Mouse (Mus musculus): ENCODE results near the gene Hpcal1. TPM values are rescaled to one million over a fixed set of nuclear protein-coding genes. Genes with fewer than 3 reads are reported as not detected.

The Hpcal1 gene
- polyA plus RNA-seq, 1 experiment = not detected

GRCm38 (mm10) chr12:17727676-17728339, 37.2 kb downstream of the Hpcal1 start:
- H3K27ac ChIP-seq (ENCODE audit: insufficient read depth, low read depth, low read length) = no peak overlapping the region
- no peak for TF ChIP-seq CTCF (IDR thresholded peaks at IDR 0.05; ENCODE audit: insufficient read depth, low read depth, low read length)
- TF ChIP-seq POLR2A (IDR thresholded peaks at IDR 0.05; ENCODE audit: insufficient read depth, low read depth, low read length) = no peak
- H3K4me3 ChIP-seq (ENCODE audit: insufficient read depth, low read depth, low read length) = no peak overlapping the region
- whole genome bisulfite sequencing = 77% methylated on average over 13 of the region's 13 CpGs
- no peaks in the 10 kb centered on the region for H3K4me1 ChIP-seq (ENCODE audit: control insufficient read depth, insufficient read depth, low read length)

DNA sequence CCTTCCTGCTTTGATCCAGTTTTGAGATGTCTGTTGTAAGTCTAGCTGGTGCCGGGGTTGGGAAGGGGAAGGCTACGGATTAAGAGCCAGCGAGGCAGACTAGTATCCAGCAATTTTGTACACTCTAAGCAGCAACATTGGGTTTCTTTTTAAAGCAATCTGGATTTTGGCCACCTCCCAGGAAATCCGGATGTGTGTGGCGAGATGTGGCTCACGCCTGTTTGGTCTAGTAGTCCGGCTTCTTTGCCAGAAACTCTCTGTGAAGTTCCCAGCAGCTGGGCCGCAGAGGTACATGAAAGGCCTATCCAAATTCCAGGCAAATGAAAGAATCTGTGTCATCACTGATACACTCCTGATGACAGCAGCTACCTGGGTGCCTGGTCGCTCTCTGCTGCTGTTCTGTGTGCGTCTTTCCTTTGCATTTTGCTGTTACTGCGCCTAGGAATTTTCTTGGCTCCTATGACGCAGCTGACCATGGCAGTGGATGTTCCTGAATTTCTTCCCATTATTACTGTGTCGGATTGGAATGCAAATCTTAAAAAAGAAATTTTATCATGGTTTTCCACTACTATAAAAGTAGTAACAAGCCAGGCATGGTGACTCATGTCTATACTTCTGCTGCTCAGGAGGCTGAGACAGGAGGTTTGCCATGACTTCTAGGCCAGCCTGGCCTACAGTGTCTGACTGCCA, 38.7 kb downstream of the Hpcal1 start:
- TF ChIP-seq POLR2A (IDR thresholded peaks at IDR 0.05; ENCODE audit: insufficient read depth, low read depth, low read length) (no peak), CTCF (IDR thresholded peaks at IDR 0.05; ENCODE audit: insufficient read depth, low read depth, low read length) (no peak)
- WGBS = 73% methylated on average over 13 of the region's 13 CpGs
- Histone ChIP-seq H3K27ac (ENCODE audit: insufficient read depth, low read depth, low read length) (no peak overlapping the region), H3K4me1 (ENCODE audit: control insufficient read depth, insufficient read depth, low read length) (no peaks in the 10 kb centered on the region), H3K4me3 (ENCODE audit: insufficient read depth, low read depth, low read length) (no peak overlapping the region)

GRCm38 (mm10) chr12:17732006-17732405, 41.4 kb downstream of the Hpcal1 start:
- H3K4me1 ChIP-seq (ENCODE audit: control insufficient read depth, insufficient read depth, low read length) = no peaks in the 10 kb centered on the region
- TF ChIP-seq CTCF (IDR thresholded peaks at IDR 0.05; ENCODE audit: insufficient read depth, low read depth, low read length) (no peak), POLR2A (IDR thresholded peaks at IDR 0.05; ENCODE audit: insufficient read depth, low read depth, low read length) (no peak)
- no peak overlapping the region for H3K4me3 ChIP-seq (ENCODE audit: insufficient read depth, low read depth, low read length)
- 95% methylated on average over 7 of the region's 7 CpGs for WGBS
- H3K27ac ChIP-seq (ENCODE audit: insufficient read depth, low read depth, low read length) = no peak overlapping the region

DNA sequence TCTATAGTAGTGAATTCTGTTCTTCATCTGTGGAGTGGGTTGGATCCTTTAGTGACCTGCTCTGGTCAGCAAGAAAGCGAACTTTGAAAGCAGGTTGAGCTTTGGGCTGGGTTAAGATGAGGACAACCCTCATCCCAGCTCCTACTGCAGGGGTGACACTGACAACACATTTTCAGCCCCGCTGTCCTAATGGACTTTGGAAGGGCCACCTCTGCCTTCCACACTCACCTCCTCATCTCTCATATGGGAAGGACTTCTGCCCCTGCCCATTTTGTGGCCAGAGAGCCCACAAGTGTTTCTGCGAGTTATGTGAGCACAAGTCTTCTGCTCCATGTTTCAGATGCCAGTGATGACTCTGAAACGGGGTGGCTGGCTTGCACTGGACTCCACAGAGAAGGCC, 41.9 kb downstream of the Hpcal1 start:
- 93% methylated on average over 4 of the region's 4 CpGs for WGBS
- no peak for TF ChIP-seq CTCF (IDR thresholded peaks at IDR 0.05; ENCODE audit: insufficient read depth, low read depth, low read length)
- no peak for TF ChIP-seq POLR2A (IDR thresholded peaks at IDR 0.05; ENCODE audit: insufficient read depth, low read depth, low read length)
- H3K4me1 ChIP-seq (ENCODE audit: control insufficient read depth, insufficient read depth, low read length) = no peaks in the 10 kb centered on the region
- no peak overlapping the region for H3K4me3 ChIP-seq (ENCODE audit: insufficient read depth, low read depth, low read length)
- H3K27ac ChIP-seq (ENCODE audit: insufficient read depth, low read depth, low read length) = no peak overlapping the region

DNA sequence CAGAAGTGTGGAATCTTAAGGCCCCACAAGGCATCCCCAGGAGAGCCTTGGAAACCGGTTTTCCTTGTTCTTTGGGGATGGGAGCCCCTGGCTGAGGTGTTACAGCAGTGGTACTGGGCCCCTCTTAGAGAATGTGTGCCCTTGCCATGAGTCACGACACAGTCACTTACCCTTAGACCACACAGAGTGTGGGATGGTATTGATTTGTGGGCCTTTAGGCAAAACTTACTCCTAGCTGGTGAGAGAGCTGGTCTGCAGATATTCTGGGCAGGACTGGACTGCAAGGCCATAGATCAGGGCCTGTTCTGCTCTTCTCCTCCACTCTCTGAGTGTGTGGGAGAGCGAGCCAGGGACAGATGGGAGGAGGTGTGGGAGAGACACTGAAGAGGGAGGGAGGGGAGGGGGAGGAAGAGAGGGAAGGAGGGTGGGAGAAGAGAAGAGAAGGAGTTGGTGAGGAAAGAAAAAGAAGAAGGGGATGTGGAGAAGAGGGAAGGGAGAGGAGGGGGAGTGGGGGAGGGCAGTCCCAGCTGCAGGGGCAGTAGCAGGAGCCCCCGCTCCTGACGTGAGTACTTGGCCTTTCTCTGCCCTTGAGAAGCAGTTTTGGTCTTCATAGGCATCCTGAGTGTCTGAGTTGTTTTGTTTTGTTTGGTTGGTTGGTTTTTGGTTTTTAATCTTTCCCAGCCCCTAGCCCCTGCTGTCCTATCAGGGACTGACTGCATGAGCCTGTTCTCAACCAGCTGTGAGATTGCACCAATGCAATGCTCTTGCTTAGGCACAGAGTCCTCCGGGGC, 42.7 kb downstream of the Hpcal1 start:
- Histone ChIP-seq H3K27ac (ENCODE audit: insufficient read depth, low read depth, low read length) (no peak overlapping the region), H3K4me3 (ENCODE audit: insufficient read depth, low read depth, low read length) (no peak overlapping the region), H3K4me1 (ENCODE audit: control insufficient read depth, insufficient read depth, low read length) (no peaks in the 10 kb centered on the region)
- WGBS = 80% methylated on average over 6 of the region's 6 CpGs
- no peak for TF ChIP-seq CTCF (IDR thresholded peaks at IDR 0.05; ENCODE audit: insufficient read depth, low read depth, low read length)
- no peak for TF ChIP-seq POLR2A (IDR thresholded peaks at IDR 0.05; ENCODE audit: insufficient read depth, low read depth, low read length)

GRCm38 (mm10) chr12:17736396-17736795, 45.7 kb downstream of the Hpcal1 start:
- 97% methylated on average over 6 of the region's 6 CpGs for WGBS
- Histone ChIP-seq H3K4me1 (ENCODE audit: control insufficient read depth, insufficient read depth, low read length) (peaks cover under 1% of the 10 kb centered on the region), H3K4me3 (ENCODE audit: insufficient read depth, low read depth, low read length) (no peak overlapping the region), H3K27ac (ENCODE audit: insufficient read depth, low read depth, low read length) (no peak overlapping the region)
- TF ChIP-seq POLR2A (IDR thresholded peaks at IDR 0.05; ENCODE audit: insufficient read depth, low read depth, low read length) (no peak), CTCF (IDR thresholded peaks at IDR 0.05; ENCODE audit: insufficient read depth, low read depth, low read length) (no peak)

- H3K27ac ChIP-seq (ENCODE audit: insufficient read depth, low read depth, low read length) = no peak overlapping the region
- no peak overlapping the region for H3K4me3 ChIP-seq (ENCODE audit: insufficient read depth, low read depth, low read length)
- peaks cover 7% of the 10 kb centered on the region for H3K4me1 ChIP-seq (ENCODE audit: control insufficient read depth, insufficient read depth, low read length)
- 94% methylated on average over 10 of the region's 10 CpGs for WGBS
- no peak for TF ChIP-seq POLR2A (IDR thresholded peaks at IDR 0.05; ENCODE audit: insufficient read depth, low read depth, low read length)
- TF ChIP-seq CTCF (IDR thresholded peaks at IDR 0.05; ENCODE audit: insufficient read depth, low read depth, low read length) = no peak
These were observed 46.4 kb downstream of the Hpcal1 start for GRCm38 (mm10) chr12:17736859-17737577.

DNA sequence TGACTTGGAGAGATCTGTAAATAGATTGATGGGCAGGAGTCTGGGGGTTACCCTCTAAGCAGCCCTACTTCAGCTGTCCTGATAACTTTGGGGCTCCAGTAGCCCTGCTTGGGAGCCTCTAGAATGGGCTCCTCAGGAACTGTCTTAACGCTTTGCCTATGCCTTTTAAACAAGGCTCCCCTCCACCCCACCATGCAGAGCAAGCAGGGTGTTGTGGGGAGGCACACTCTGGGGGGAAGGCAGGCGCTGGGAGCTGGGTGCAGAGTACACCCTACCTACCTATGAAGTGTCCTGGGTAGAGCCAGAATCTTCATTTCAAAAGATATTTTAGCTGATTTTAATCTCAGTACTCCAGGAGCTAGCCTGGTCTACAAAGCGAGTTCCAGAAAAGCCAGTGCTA, 47.2 kb downstream of the Hpcal1 start:
- 97% methylated on average over 3 of the region's 3 CpGs for WGBS
- Histone ChIP-seq H3K27ac (ENCODE audit: insufficient read depth, low read depth, low read length) (no peak overlapping the region), H3K4me1 (ENCODE audit: control insufficient read depth, insufficient read depth, low read length) (peaks cover 13% of the 10 kb centered on the region), H3K4me3 (ENCODE audit: insufficient read depth, low read depth, low read length) (no peak overlapping the region)
- TF ChIP-seq POLR2A (IDR thresholded peaks at IDR 0.05; ENCODE audit: insufficient read depth, low read depth, low read length) = no peak

Measured in olfactory bulb, adult 2 months (tissue).